Mouse (Mus musculus) neural tube, embryonic 11.5 days (tissue): Measurements from ENCODE around the gene Gcn1l1. TPM values are rescaled to one million over a fixed set of nuclear protein-coding genes. Genes with fewer than 3 reads are reported as not detected.
"Not testable (repeated sequence)": the region's sequence is repeated elsewhere in the genome, so short reads cannot be mapped to it uniquely, and the experiment has no call there.

Experiments used
- ATAC-seq: fragments of 200-750 bp; cut with Nextera tagmentation; 2 replicates; pipeline ENCODE4 v1.8.0; 2017; ENCODE audit warnings: moderate number of reproducible peaks, mild to moderate bottlenecking, moderate TSS enrichment, moderate library complexity; ENCODE audit not compliant: insufficient read depth, low FRiP score, low TSS enrichment
- DNase-seq: peaks from one replicate; pipeline ENCODE4 v3.0.0-alpha.2; 2015; ENCODE audit warnings: low spot score
- H3K27ac ChIP-seq: fragments of 300-500 bp; sonication (generic); 2 replicates; pipeline ENCODE4 v1.5.1; 2014; ENCODE audit warnings: low read depth, mild to moderate bottlenecking, low read length
- H3K27me3 ChIP-seq: fragments of 300-500 bp; sonication (generic); 2 replicates; pipeline ENCODE4 v1.6.1; 2014; ENCODE audit warnings: mild to moderate bottlenecking, low read length, mixed read lengths; ENCODE audit not compliant: control insufficient read depth, insufficient read depth
- H3K36me3 ChIP-seq: fragments of 300-500 bp; sonication (generic); 2 replicates; pipeline ENCODE4 v1.6.1; 2014; ENCODE audit warnings: mild to moderate bottlenecking, low read length, moderate library complexity, mixed read lengths; ENCODE audit not compliant: control insufficient read depth, insufficient read depth
- H3K4me1 ChIP-seq: fragments of 300-500 bp; sonication (generic); 2 replicates; pipeline ENCODE4 v1.6.1; 2014; ENCODE audit warnings: low read length, mixed read lengths; ENCODE audit not compliant: control insufficient read depth, insufficient read depth
- H3K4me2 ChIP-seq: fragments of 300-500 bp; sonication (generic); 2 replicates; pipeline ENCODE4 v1.6.1; 2014; ENCODE audit warnings: low read depth, mild to moderate bottlenecking, moderate library complexity
- H3K4me3 ChIP-seq: fragments of 300-500 bp; sonication (generic); 2 replicates; pipeline ENCODE4 v1.5.1; 2014; ENCODE audit warnings: low read depth, low read length
- H3K9ac ChIP-seq: fragments of 300-500 bp; sonication (generic); 2 replicates; pipeline ENCODE4 v1.6.1; 2014; ENCODE audit warnings: mild to moderate bottlenecking, low read length
- H3K9me3 ChIP-seq: fragments of 300-500 bp; sonication (generic); 2 replicates; pipeline ENCODE4 v1.6.1; 2016; ENCODE audit warnings: low read length; ENCODE audit not compliant: control insufficient read depth
- WGBS: fragments of 180-500 bp; shearing (Covaris S2); extraction: QIAGEN DNeasy Blood & Tissue Kit; methylation state at CpG from one replicate; pipeline ENCODE4 v1.1.7; 2014; 5-methylcytosine and 5-hydroxymethylcytosine counted together
- polyA plus RNA-seq: library from polyadenylated mRNA; unstranded; fragments of >200 nt; fragmentation: Nextera tagmentation; extraction: Ambion mirVana; gene quantifications from 2 replicates; pipeline ENCODE4 v1.2.1, GENCODE M21; 2014

Gcn1l1 gene
- polyA plus RNA-seq, 1 experiment from 2014 or later: 38.6 TPM

DNA sequence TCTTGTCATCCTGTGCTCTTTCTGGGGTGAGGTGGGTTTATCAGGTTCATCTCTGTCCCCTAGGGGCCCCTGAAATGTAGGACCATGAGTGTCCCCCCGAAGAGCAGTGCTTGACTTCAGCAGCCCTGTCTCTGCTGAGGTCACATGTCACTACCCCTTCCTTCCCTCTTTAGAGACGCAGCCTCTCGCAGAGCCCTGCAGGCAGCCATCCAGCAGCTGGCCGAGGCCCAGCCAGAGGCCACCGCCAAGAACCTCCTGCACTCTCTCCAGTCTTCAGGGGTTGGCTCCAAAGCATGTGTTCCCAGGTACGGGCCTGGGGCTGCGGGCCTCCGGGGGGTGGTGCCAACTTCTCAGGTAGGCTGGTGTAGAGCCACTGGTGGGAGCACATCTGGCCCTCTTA lies 9.9 kb downstream of the Gcn1l1 start:
- peaks cover 30% of the 10 kb centered on the region for H3K36me3 ChIP-seq

DNA sequence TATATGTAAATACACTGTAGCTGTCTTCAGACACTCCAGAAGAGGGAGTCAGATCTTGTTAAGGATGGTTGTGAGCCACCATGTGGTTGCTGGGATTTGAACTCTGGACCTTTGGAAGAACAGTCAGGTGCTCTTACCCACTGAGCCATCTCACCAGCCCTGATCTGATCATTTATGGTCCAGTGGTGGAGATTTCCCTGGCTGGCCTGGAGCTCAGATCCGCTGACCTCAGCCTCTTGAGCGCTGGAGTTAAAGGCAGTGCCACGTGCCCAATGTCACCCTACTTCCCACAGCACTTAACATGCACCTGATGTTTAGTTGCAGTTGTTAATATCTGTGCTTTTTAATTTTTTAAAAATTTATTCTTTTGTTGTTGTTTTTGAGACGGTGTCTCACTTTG lies 12.6 kb downstream of the Gcn1l1 start:
- H3K27ac ChIP-seq, DNase-seq, H3K4me3 ChIP-seq, H3K9me3 ChIP-seq, H3K27me3 ChIP-seq, H3K9ac ChIP-seq, H3K4me1 ChIP-seq, ATAC-seq, H3K4me2 ChIP-seq: not testable (repeated sequence)
- peaks cover 55% of the 10 kb centered on the region for H3K36me3 ChIP-seq
- WGBS: 98% methylated on average over 4 of the region's 4 CpGs

More for the DNA sequence above, 9.9 kb downstream of the Gcn1l1 start:
- Histone ChIP-seq H3K4me2 (no peak overlapping the region), H3K9ac (no peak overlapping the region), H3K27me3 (no peaks in the 10 kb centered on the region), H3K9me3 (no peaks in the 10 kb centered on the region), H3K4me1 (no peaks in the 10 kb centered on the region), H3K4me3 (no peak overlapping the region), H3K27ac (no peak overlapping the region)
- ATAC-seq (no peak), DNase-seq (no peak)
- WGBS: 94% methylated on average over 8 of the region's 8 CpGs

DNA sequence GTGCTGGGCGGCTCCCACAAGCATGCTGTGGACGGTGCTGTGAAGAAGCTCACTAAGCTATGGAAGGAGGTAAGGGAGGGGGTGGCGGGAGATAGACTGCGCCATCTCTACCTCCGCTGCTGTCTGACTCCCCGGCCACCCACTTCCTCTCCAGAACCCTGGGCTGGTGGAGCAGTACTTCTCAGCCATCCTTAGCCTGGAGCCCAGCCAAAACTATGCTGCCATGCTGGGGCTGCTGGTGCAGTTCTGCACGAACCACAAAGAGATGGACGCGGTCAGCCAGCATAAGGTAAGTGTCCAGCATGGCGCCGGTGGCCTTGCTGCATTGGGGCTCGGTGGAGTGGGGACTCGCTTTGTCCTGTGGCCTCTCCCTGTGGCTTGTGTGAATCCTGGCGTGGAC lies 13.9 kb downstream of the Gcn1l1 start:
- Histone ChIP-seq H3K9ac (no peak overlapping the region), H3K4me2 (no peak overlapping the region), H3K4me3 (no peak overlapping the region), H3K9me3 (no peaks in the 10 kb centered on the region; the same call in 1 of the 2 replicates), H3K27me3 (no peaks in the 10 kb centered on the region), H3K4me1 (no peaks in the 10 kb centered on the region), H3K27ac (no peak overlapping the region), H3K36me3 (peaks cover 61% of the 10 kb centered on the region)
- WGBS: 95% methylated on average over 14 of the region's 14 CpGs
- ATAC-seq: no peak
- DNase-seq: no peak

DNA sequence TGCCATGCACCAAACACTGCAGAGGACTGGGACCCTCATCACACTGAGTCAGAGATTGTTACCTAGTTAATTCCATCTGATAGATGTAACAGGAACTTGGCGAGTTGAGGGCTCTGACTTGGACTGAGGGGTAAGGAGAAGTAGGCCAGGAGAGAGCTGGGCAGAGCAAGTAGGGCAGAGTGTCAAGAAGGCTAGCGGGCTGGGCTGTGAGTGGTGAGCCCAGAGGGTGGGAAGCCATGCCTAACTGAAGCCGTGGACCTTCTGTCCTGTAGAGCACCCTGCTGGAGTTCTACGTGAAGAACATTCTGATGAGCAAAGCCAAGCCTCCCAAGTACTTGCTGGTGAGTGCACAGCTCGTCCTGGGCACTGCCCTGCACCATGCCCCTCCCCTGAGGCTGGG lies 14.3 kb downstream of the Gcn1l1 start:
- Histone ChIP-seq H3K27ac (no peak overlapping the region), H3K4me1 (no peaks in the 10 kb centered on the region), H3K9me3 (no peaks in the 10 kb centered on the region; the same call in 1 of the 2 replicates), H3K9ac (no peak overlapping the region), H3K27me3 (no peaks in the 10 kb centered on the region), H3K36me3 (peaks cover 61% of the 10 kb centered on the region), H3K4me3 (no peak overlapping the region), H3K4me2 (no peak overlapping the region)
- ATAC-seq (no peak), DNase-seq (no peak)
- WGBS: 86% methylated on average over 5 of the region's 5 CpGs

DNA sequence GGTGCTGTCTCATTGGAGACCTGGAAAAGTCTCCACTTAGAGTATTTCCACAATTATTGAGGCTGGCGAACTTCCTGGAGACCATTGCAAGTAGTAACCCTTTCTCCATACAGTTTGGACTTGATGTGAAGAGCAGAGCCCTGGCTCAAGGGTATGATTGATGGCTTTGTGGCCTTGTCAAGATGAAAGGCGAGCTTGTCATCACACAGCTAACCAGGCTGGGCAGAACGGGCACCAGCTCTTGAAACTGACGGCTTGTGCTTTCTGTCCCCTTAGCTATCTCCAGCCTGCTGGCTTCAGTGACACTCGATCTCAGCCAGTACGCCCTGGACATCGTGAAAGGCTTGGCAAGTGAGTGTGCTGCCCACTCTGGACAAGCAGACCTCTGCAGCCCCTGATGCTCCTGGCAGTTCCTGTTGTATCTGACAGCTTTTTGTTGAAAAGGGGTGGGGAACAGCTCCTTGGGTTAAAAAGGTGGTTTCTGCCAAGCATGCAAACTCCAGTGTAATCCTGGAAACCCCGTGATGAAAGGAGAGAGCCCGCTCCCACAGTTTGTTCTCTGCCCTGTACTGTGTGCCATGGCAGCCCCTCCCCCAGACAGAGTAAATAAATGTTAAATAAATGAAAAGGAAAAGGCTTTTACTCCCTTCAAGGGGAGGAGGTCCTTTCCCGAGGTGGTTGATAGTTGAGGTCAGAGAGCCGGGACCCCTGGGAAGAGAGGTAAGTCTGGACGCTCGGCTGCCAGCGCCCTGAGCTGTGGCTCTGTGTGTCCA lies 15.4 kb downstream of the Gcn1l1 start:
- Histone ChIP-seq H3K9ac (no peak overlapping the region), H3K27ac (no peak overlapping the region), H3K4me2 (no peak overlapping the region), H3K9me3 (no peaks in the 10 kb centered on the region; the same call in 1 of the 2 replicates), H3K4me1 (no peaks in the 10 kb centered on the region), H3K27me3 (no peaks in the 10 kb centered on the region), H3K36me3 (peaks cover 61% of the 10 kb centered on the region), H3K4me3 (no peak overlapping the region)
- ATAC-seq (no peak), DNase-seq (no peak)
- 95% methylated on average over 14 of the region's 14 CpGs for WGBS

DNA sequence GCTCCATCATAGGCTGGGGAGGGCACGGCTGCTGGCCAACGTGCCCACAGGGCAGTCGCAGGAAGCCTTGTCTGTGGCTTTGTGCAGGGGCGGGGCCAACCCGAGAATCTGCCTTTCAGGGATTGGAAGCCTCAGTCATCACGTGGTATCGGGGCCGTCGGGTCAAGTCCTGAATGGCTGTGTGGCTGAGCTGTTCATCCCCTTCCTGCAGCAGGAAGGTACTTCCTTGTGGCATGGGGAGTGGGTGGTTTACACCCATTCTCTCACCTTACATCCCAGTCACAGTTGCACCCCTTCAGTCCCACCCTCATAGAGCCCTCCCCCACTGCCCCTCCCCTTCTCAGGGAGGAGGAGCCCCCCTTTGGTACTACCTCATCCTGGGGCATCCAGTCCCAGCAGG lies 16.6 kb downstream of the Gcn1l1 start:
- H3K4me2 ChIP-seq: no peak overlapping the region
- no peaks in the 10 kb centered on the region for H3K27me3 ChIP-seq
- no peaks in the 10 kb centered on the region for H3K4me1 ChIP-seq
- DNase-seq: no peak
- no peak overlapping the region for H3K4me3 ChIP-seq
- WGBS: 93% methylated on average over 9 of the region's 9 CpGs
- H3K9me3 ChIP-seq: no peaks in the 10 kb centered on the region; the same call in 1 of the 2 replicates
- peaks cover 54% of the 10 kb centered on the region for H3K36me3 ChIP-seq
- no peak for ATAC-seq
- H3K27ac ChIP-seq: no peak overlapping the region
- no peak overlapping the region for H3K9ac ChIP-seq

DNA sequence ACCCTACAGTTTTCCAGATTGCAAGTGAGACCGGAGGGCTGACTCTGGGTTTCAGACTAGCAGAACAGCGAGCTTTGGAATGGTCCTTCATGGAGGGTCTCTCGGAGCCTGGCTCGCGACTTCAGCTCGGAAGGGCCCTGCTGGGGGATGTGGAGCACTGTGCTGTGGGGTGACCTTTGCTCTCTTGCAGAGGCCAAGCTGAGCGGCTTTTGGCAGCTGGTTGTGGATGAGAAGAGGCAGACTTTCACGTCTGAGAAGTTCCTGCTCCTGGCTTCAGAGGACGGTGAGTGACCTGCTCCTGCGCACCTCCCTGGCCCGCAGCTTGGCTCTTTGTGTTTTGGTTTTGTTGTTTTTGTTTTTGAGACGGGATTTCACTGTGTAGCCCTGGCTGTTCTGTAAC lies 20.6 kb downstream of the Gcn1l1 start:
- Histone ChIP-seq H3K27ac (no peak overlapping the region), H3K36me3 (peaks cover 56% of the 10 kb centered on the region), H3K9me3 (no peaks in the 10 kb centered on the region; the same call in 1 of the 2 replicates), H3K4me2 (no peak overlapping the region), H3K27me3 (no peaks in the 10 kb centered on the region), H3K9ac (no peak overlapping the region), H3K4me3 (no peak overlapping the region), H3K4me1 (no peaks in the 10 kb centered on the region)
- WGBS: 88% methylated on average over 12 of the region's 12 CpGs
- DNase-seq (no peak), ATAC-seq (no peak)

DNA sequence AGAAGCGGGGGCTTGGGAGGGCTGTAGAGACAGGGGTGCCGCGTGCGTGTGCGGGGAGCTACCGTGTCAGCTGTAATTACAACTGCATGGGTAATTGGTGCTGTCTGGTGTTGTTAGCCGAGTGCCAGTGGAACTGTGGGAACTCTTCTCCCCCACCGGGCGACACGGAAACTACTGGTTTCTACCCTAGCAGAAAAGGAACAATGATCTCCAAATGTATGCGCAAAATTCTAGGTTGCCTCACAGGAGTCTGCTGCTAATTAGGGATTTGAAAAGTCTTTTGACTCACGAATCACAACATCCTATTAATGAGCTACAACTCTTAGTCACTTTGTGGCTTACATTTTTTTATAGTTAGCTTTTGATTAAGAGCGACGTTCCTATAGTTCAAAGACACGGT lies 21.1 kb downstream of the Gcn1l1 start:
- no peak overlapping the region for H3K4me2 ChIP-seq
- no peak for DNase-seq
- WGBS: 87% methylated on average over 15 of the region's 15 CpGs
- H3K4me3 ChIP-seq: no peak overlapping the region
- no peak overlapping the region for H3K9ac ChIP-seq
- H3K27me3 ChIP-seq: no peaks in the 10 kb centered on the region
- H3K4me1 ChIP-seq: no peaks in the 10 kb centered on the region
- H3K36me3 ChIP-seq: peaks cover 51% of the 10 kb centered on the region
- ATAC-seq: no peak
- H3K27ac ChIP-seq: no peak overlapping the region
- H3K9me3 ChIP-seq: no peaks in the 10 kb centered on the region; the same call in 1 of the 2 replicates

DNA sequence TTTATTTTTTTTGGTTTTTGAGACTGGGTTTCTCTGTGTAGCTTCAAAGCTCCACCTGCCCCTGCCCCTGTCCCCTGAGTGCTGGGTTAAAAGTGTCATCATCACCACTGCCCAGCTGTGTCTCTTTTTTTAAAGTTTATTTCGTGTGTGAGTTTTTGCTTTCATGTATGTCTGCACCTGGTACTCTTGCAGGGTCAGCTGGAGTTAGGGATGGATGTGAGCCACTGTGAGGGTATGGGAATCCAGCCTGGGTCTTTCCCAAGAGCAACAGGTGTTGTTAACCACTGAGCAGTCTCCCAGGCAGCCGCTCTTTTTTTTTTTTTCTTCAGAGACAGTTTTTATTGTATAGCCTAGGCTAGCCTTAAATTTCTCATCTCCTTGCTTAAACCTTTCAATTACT lies 21.7 kb downstream of the Gcn1l1 start:
- ATAC-seq: no peak
- H3K9ac ChIP-seq: no peak overlapping the region
- no peaks in the 10 kb centered on the region; the same call in 1 of the 2 replicates for H3K9me3 ChIP-seq
- WGBS: 98% methylated on average over 2 of the region's 2 CpGs
- H3K27me3 ChIP-seq: no peaks in the 10 kb centered on the region
- no peak overlapping the region for H3K4me2 ChIP-seq
- H3K27ac ChIP-seq: no peak overlapping the region
- peaks cover 47% of the 10 kb centered on the region for H3K36me3 ChIP-seq
- no peak for DNase-seq
- H3K4me3 ChIP-seq: no peak overlapping the region
- H3K4me1 ChIP-seq: no peaks in the 10 kb centered on the region
